Mouse (Mus musculus) forebrain, embryonic 15.5 days (tissue): ENCODE measurements around the gene Myh9. TPM values are rescaled to one million over a fixed set of nuclear protein-coding genes. Genes with fewer than 3 reads are reported as not detected.

ENCODE experiments used
- ATAC-seq: fragments of 200-750 bp; cut with Nextera tagmentation; replicated peaks from 2 replicates; pipeline ENCODE4 v1.8.0; 2017; ENCODE audit warnings: mild to moderate bottlenecking, moderate TSS enrichment, moderate library complexity
- H3K27ac ChIP-seq: fragments of 300-500 bp; sonication (generic); replicated peaks from 2 replicates; pipeline ENCODE4 v1.5.1; 2015; ENCODE audit warnings: mild to moderate bottlenecking, inconsistent platforms
- H3K27me3 ChIP-seq: fragments of 300-500 bp; sonication (generic); 2 replicates; pipeline ENCODE4 v1.6.1; 2015; ENCODE audit warnings: inconsistent platforms
- H3K36me3 ChIP-seq: fragments of 300-500 bp; sonication (generic); 2 replicates; pipeline ENCODE4 v1.6.1; 2015; ENCODE audit warnings: mild to moderate bottlenecking, inconsistent platforms
- H3K4me1 ChIP-seq: fragments of 300-500 bp; sonication (generic); 2 replicates; pipeline ENCODE4 v1.6.1; 2015; ENCODE audit warnings: inconsistent platforms
- H3K4me2 ChIP-seq: fragments of 300-500 bp; sonication (generic); replicated peaks from 2 replicates; pipeline ENCODE4 v1.6.1; 2015; ENCODE audit warnings: mild to moderate bottlenecking, inconsistent platforms
- H3K4me3 ChIP-seq: fragments of 300-500 bp; sonication (generic); 2 replicates; pipeline ENCODE4 v1.5.1; 2015; ENCODE audit warnings: mild to moderate bottlenecking, inconsistent platforms
- H3K9ac ChIP-seq: fragments of 300-500 bp; sonication (generic); replicated peaks from 2 replicates; pipeline ENCODE4 v1.6.1; 2015; ENCODE audit warnings: mild to moderate bottlenecking, inconsistent platforms
- H3K9me3 ChIP-seq: fragments of 300-500 bp; sonication (generic); 2 replicates; pipeline ENCODE4 v1.6.1; 2016; ENCODE audit warnings: inconsistent platforms
- WGBS: fragments of 180-500 bp; shearing (Covaris S2); methylation state at CpG from one replicate; pipeline ENCODE4 v1.1.7; 2015; ENCODE audit warnings: mixed read lengths; 5-methylcytosine and 5-hydroxymethylcytosine counted together
- polyA plus RNA-seq: library from polyadenylated mRNA; unstranded; fragments of >200 nt; fragmentation: Nextera tagmentation; extraction: Ambion mirVana; gene quantifications from 2 replicates; pipeline ENCODE4 v1.2.1, GENCODE M21; 2015

Gene Myh9
- polyA plus RNA-seq, 1 experiment from 2014 or later, result 12.3 TPM

DNA sequence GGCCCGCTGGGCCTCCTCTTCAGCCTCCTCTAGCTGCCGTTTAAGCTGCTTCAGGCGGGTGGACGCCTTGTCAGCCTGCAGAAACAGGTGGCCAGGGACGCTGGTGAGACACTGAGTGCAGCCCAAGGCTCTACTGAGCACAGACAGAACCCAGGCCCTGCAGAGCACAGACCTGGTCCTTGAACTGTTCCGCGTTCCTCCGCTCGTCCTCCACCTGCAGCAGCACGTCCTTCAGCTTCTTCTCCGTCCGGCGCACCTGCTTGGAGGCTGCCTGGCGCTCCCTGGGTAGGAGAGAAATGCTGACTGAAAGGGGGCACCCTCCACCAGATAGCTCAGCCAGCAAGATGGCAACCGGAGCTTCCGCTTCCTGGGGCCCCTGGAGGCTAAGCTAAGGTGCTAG, 78.9 kb downstream of the Myh9 start:
- no peak for ATAC-seq
- Histone ChIP-seq H3K27ac (no peak overlapping the region), H3K9ac (no peak overlapping the region), H3K4me2 (no peak overlapping the region), H3K9me3 (no peaks in the 10 kb centered on the region), H3K27me3 (no peaks in the 10 kb centered on the region), H3K4me1 (no peaks in the 10 kb centered on the region), H3K36me3 (peaks cover 62% of the 10 kb centered on the region), H3K4me3 (no peak overlapping the region)
- WGBS, result 95% methylated on average over 16 of the region's 16 CpGs

DNA sequence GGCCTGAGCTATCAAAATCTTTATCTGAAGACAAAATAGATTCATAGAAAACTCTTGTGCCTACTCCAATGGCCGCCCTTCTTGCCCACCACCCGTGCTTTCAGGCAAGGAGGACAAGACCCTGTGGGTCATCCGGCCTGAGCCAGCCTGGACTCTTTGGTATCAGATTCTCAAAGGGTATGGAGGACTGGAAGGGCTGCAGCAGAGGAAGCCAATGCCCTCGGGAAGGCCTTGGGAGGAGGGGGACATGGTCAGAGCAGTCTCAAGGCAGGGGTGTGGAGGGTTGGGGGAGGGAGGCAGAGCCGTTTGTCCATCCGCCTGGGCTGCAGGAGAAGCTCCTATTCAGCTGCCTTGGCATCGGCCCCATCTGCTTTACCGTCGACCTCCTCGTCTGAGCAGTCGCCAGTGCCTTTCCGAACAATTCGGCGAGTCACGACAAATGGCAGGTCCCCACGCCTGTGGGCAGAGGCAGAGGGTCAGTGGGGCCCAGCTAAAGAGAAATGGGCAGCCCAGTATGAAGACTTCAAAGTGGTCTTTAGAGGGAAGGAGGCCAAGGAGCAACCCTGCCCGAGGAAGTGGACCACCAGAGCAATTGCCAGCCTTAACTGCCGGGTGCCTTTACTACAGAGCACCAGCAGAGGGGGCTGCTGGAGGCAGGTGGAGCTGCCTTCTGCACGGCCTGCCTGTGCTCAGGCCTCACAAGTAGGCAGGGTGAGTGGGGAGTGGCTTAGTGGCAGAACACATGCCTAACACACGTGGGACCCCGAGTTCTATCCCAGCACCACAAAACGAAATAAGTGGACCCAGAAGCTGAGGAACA, 80.2 kb downstream of the Myh9 start:
- H3K4me2 ChIP-seq, result no peak overlapping the region
- H3K27me3 ChIP-seq, result no peaks in the 10 kb centered on the region
- H3K9me3 ChIP-seq, result no peaks in the 10 kb centered on the region
- 0 out of 2 replicates have a peak, but pooled peaks have one; percentile 48 for ATAC-seq
- H3K4me3 ChIP-seq, result no peak overlapping the region
- 73% methylated on average over 22 of the region's 22 CpGs for WGBS
- peaks cover 50% of the 10 kb centered on the region for H3K36me3 ChIP-seq
- H3K4me1 ChIP-seq, result no peaks in the 10 kb centered on the region
- H3K27ac ChIP-seq, result no peak overlapping the region
- no peak overlapping the region for H3K9ac ChIP-seq

DNA sequence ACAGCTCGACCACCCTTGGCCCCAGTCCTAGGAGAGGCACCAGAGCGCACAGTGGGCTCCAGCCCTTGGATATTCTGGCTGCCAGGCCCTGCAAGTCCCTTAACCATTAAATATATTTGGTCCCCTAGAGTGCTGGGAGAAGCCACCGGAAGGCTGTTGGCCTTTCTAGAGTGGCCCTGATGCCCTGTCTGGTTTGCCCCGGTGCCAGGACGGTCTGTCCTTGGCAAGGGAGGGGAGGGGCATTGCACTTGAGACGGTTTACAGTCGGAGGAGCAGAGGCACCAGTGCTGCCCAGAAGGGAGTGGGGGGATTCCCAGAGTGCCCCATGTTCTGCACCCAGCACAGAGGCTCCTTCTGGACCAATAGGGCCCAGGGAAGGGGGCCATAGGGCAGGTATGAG, 80.9 kb downstream of the Myh9 start:
- Histone ChIP-seq H3K4me3 (no peak overlapping the region), H3K9ac (no peak overlapping the region), H3K4me2 (no peak overlapping the region), H3K27ac (no peak overlapping the region), H3K4me1 (no peaks in the 10 kb centered on the region), H3K36me3 (peaks cover 43% of the 10 kb centered on the region), H3K9me3 (no peaks in the 10 kb centered on the region), H3K27me3 (no peaks in the 10 kb centered on the region)
- ATAC-seq, result no peak
- WGBS, result 93% methylated on average over 7 of the region's 7 CpGs

DNA sequence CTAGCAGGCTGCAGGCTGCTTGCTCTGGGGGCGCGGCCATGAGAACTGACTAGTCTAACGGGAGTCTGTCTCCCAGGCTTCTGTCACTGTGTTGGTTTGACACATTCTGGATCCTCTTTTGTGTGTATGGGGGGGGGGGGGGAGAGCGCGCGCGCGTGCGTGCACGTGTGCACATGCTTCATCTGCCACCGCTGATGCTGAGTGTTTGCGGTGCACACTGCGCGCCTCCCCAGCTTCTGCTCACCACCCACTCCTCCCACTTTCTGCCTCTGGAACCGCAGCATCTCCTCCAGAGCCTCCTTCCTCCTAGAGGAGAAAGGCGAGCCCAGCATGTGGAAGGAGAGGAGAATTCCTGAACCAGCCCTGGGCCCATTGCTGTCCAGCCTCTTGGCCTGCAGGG, 81.9 kb downstream of the Myh9 start:
- peaks cover 34% of the 10 kb centered on the region for H3K36me3 ChIP-seq
- no peak overlapping the region for H3K9ac ChIP-seq
- H3K4me3 ChIP-seq, result no peak overlapping the region
- no peak overlapping the region for H3K27ac ChIP-seq
- H3K4me1 ChIP-seq, result no peaks in the 10 kb centered on the region
- no peaks in the 10 kb centered on the region for H3K9me3 ChIP-seq
- no peak overlapping the region for H3K4me2 ChIP-seq
- H3K27me3 ChIP-seq, result no peaks in the 10 kb centered on the region
- ATAC-seq, result no peak
- 89% methylated on average over 16 of the region's 16 CpGs for WGBS

DNA sequence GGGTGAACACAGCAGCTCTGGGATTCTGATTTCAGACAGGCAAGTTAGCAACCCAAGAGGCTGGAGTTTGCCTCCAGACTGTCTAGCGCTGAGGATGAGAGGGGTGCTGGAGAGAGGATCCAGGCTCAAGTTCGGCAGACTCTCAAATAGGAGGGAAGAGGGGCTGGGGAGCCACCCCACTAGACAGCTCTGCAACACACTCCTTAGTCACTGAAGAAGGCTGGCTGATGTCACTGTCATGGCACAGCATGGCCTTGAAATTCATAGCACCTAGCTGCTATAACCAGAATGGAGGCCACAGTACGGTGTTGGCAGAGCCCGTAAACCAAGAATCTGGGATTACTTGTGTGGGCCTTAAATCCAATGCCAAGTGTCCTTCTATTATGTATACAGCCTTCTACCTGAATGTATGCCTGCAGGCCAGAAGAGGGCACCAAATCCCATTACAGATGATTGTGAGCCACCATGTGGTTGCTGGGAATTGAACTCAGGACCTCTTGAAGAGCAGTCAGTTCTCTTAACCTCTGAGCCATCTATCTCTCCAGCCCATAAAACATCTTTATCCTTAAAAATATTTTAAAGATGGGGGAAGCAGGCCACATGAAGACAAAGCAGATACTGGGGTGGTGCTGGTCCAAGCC, 84.3 kb downstream of the Myh9 start:
- no peaks in the 10 kb centered on the region for H3K9me3 ChIP-seq
- peaks cover 19% of the 10 kb centered on the region for H3K36me3 ChIP-seq
- H3K9ac ChIP-seq, result no peak overlapping the region
- no peaks in the 10 kb centered on the region for H3K4me1 ChIP-seq
- H3K27me3 ChIP-seq, result no peaks in the 10 kb centered on the region
- H3K4me2 ChIP-seq, result no peak overlapping the region
- 77% methylated on average over 4 of the region's 4 CpGs for WGBS
- no peak overlapping the region for H3K4me3 ChIP-seq
- H3K27ac ChIP-seq, result no peak overlapping the region
- ATAC-seq, result no peak

DNA sequence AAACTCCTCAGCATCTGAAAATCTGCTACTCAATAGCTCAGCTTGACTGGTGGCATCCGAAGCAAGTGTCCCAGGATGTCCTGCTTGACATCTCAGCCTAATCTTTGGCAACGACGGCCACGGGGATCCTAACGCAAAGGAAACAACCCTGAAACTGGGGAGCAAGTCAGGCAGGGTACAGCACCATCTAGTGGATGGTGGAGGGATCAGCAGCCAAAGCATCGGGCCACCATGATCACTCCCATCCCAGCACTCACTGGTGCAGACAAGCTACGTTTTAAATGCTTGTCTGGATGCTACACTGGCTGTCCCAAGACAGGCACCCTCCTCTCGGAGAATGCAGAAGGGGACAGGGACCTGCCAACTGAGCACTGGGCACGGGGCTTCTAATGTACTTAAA, 85.1 kb downstream of the Myh9 start, which contains the start of gene Apol8:
Gene Apol8, minus strand, starts transcription at position 156 of the 400 bp plus-strand sequence.
- Histone ChIP-seq H3K27me3 (no peaks in the 10 kb centered on the region), H3K9me3 (no peaks in the 10 kb centered on the region), H3K4me2 (no peak within 1 kb of the TSS), H3K27ac (no peak within 1 kb of the TSS), H3K36me3 (peaks cover 11% of the 10 kb centered on the region; the same call in 1 of the 2 replicates), H3K4me3 (no peak within 1 kb of the TSS), H3K4me1 (no peaks in the 10 kb centered on the region), H3K9ac (no peak within 1 kb of the TSS)
- 6% methylated on average over 9 of the region's 9 CpGs for WGBS
- ATAC-seq, result no peak

DNA sequence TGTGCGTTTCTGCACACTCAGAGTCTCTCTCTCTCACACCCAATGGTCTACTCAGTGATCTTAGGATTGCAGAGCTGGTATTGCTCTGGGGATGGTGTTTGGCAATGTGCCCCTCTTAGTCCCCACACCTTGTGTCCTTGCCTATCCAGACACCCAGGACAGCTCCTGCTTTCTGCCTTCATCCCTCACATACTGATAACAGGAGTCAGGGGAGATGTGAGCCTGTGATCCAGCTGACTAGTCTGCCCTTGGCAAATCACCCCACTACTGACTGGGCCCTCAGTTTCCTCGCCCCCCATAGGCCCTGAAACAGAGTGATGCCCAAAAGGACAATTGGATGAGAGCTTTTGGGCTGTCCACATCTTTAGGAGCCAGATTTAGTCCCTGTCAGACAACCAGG, 85.9 kb downstream of the Myh9 start:
- ATAC-seq, result no peak
- Histone ChIP-seq H3K36me3 (peaks cover 7% of the 10 kb centered on the region; the same call in 1 of the 2 replicates), H3K4me1 (no peaks in the 10 kb centered on the region), H3K4me3 (no peak overlapping the region), H3K4me2 (no peak overlapping the region), H3K27me3 (no peaks in the 10 kb centered on the region), H3K9ac (no peak overlapping the region), H3K27ac (no peak overlapping the region), H3K9me3 (no peaks in the 10 kb centered on the region)
- 54% methylated on average over 2 of the region's 2 CpGs for WGBS

DNA sequence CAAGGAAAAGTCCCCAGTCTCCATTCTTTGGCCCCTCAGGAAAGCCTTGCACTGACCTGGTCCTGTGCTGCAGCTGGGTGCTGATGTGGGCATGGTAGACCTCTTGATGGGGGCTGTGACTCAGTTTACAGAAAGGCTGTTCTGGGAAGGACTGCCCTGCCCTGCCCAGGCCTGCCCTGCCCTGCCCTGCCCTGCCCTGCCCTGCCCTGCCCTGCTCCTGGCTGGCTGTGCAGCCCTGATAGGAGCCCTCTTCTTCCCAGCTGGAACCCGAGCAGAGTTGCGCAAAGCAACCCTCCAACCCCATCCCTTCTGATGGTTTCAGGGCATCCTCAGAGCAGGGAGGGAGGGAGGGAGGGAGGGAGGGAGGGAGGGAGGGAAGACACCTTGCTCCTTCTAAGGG, 86.8 kb downstream of the Myh9 start:
- Histone ChIP-seq H3K4me3 (no peak overlapping the region), H3K4me2 (no peak overlapping the region), H3K27me3 (no peaks in the 10 kb centered on the region), H3K9ac (no peak overlapping the region), H3K27ac (no peak overlapping the region), H3K36me3 (no peaks in the 10 kb centered on the region), H3K4me1 (no peaks in the 10 kb centered on the region), H3K9me3 (no peaks in the 10 kb centered on the region)
- no CpG with 5 or more reads among the region's 2 CpGs for WGBS
- no peak for ATAC-seq

DNA sequence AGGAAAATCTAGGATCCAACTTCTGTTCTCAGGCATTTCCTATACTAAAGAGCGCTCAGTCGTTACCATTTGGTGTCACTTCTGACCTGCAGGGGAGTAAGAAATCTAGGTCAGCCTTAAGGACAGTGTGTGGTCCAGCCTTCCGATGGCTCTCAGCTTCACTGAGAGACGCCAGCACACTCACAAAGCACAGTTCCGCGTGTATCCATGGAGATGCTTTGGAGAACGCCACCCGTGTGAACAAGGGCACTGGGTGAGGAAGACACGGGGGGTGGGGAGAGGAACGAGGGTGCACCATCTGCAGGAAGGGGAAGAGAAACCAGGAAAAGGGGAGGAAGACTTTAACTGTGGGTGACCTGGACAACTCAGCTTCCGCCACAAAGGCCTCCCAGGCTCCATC, 89.5 kb downstream of the Myh9 start:
- H3K9ac ChIP-seq, result no peak overlapping the region
- WGBS, result 60% methylated on average over 11 of the region's 11 CpGs
- no peaks in the 10 kb centered on the region for H3K36me3 ChIP-seq
- H3K4me1 ChIP-seq, result no peaks in the 10 kb centered on the region
- H3K4me3 ChIP-seq, result no peak overlapping the region
- ATAC-seq, result no peak
- no peak overlapping the region for H3K4me2 ChIP-seq
- no peak overlapping the region for H3K27ac ChIP-seq
- no peaks in the 10 kb centered on the region for H3K27me3 ChIP-seq
- H3K9me3 ChIP-seq, result no peaks in the 10 kb centered on the region

DNA sequence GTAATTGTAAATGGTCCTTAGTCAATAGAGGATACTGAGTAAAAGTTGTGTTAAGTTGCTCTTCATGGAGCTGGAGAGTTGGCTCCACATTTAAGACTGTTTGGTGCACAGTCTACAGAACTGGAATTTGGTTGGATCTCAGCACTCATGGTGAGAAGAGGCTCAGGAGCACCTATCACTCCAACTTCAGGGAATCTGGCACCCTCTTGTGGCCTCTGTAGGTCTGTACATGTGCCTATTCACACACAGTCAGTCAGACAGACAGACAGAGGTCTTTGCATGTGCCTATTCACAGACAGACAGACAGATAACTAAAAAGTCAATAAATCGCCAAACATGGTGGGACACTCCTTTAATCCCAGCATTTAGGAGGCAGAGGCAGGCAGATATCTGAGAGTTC, 91.5 kb downstream of the Myh9 start:
- Histone ChIP-seq H3K27ac (no peak overlapping the region), H3K4me1 (no peaks in the 10 kb centered on the region), H3K27me3 (no peaks in the 10 kb centered on the region), H3K4me3 (no peak overlapping the region), H3K9me3 (no peaks in the 10 kb centered on the region), H3K9ac (no peak overlapping the region), H3K36me3 (no peaks in the 10 kb centered on the region), H3K4me2 (no peak overlapping the region)
- no peak for ATAC-seq
- 35% methylated on average over 1 of the region's 1 CpGs for WGBS

DNA sequence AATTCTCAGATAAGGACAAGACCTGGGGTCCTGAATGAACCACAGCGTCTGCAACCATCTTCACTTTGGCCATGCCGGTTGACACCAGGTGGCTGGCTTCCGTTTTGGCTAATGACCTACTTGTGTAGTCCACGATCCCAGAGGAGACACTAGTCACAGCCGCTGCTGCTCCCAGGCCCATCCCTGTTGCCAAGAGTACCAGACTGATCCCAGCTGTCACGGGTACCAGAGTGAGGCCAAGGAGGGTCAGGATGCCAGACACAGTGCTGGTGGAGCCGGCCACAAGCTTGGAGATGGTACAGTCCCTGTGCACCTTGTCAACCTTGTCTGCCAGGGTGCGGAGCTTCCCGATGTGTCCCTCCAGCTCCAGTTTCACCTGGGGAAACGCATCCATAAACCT, 92.3 kb downstream of the Myh9 start:
- H3K4me1 ChIP-seq, result no peaks in the 10 kb centered on the region
- H3K4me3 ChIP-seq, result no peak overlapping the region
- H3K36me3 ChIP-seq, result no peaks in the 10 kb centered on the region
- no peak for ATAC-seq
- H3K27ac ChIP-seq, result no peak overlapping the region
- H3K9ac ChIP-seq, result no peak overlapping the region
- no peaks in the 10 kb centered on the region for H3K9me3 ChIP-seq
- 93% methylated on average over 10 of the region's 10 CpGs for WGBS
- no peak overlapping the region for H3K4me2 ChIP-seq
- H3K27me3 ChIP-seq, result no peaks in the 10 kb centered on the region

DNA sequence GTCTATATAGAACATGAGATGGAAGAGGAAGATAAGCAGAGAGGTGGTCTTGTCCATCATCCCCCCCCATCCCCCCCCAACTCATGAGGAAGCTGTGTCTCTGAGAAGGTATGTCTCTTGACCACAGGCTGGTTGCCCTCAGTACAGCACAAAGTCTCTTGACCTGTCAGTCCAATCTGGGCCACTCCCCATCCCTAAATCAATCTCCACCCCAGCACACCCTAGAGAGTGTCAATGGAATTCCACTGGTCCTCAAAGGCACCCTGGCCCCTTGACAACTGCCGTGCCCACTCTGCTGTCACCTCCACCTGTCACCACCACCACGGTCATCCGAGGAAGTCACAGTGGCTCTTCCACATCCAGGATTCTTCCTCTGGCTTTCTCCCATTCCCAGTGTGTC, 93.6 kb downstream of the Myh9 start:
- H3K9ac ChIP-seq, result no peak overlapping the region
- no peak overlapping the region for H3K4me3 ChIP-seq
- ATAC-seq, result no peak
- no peaks in the 10 kb centered on the region for H3K4me1 ChIP-seq
- WGBS, result 99% methylated on average over 3 of the region's 3 CpGs
- no peak overlapping the region for H3K4me2 ChIP-seq
- H3K27ac ChIP-seq, result no peak overlapping the region
- no peaks in the 10 kb centered on the region for H3K27me3 ChIP-seq
- H3K9me3 ChIP-seq, result no peaks in the 10 kb centered on the region
- H3K36me3 ChIP-seq, result no peaks in the 10 kb centered on the region
